Mouse (Mus musculus): ENCODE data around the gene Psmb3. TPM values are rescaled to one million over a fixed set of nuclear protein-coding genes. Genes with fewer than 3 reads are reported as not detected.

The Psmb3 gene
- total and polyA plus RNA-seq, 3 experiments: 135 to 273 (median 139) TPM

DNA sequence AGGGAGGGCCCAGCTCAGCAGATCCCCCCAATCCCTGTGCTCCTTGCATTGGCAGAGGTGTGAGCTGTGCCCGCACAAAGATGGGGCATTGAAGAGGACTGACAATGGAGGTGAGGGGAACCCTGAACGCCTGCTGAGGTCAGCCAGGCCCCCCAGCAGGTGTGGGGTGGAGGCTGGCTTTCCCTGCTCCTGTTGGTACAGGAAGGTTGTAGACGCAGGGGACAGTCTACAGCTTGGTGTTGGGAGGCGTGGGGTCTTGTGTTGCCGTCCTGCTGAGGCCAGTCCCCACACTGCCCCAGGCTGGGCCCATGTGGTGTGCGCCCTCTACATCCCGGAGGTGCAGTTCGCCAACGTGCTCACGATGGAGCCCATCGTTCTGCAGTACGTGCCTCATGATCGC, 37.8 kb upstream of the Psmb3 start:
- no peak overlapping the region for H3K27ac ChIP-seq
- 88% methylated on average over 13 of the region's 13 CpGs for WGBS
- no peak for DNase-seq
- H3K36me3 ChIP-seq (ENCODE audit: control insufficient read depth, insufficient read depth, low read length): no peaks in the 10 kb centered on the region
- H3K79me2 ChIP-seq (replicated peaks; ENCODE audit: control insufficient read depth, insufficient read depth, low read length): no peaks in the 10 kb centered on the region; the same call in 1 of the 2 replicates
- no peak overlapping the region for H3K9ac ChIP-seq (ENCODE audit: low read depth, low read length)
- no peaks in the 10 kb centered on the region for H3K27me3 ChIP-seq (ENCODE audit: control insufficient read depth, insufficient read depth, low read length)
- no peak for TF ChIP-seq EP300 (IDR thresholded peaks at IDR 0.05; ENCODE audit: insufficient read depth, low read depth, low read length)
- no peak for TF ChIP-seq POLR2A (IDR thresholded peaks at IDR 0.05; ENCODE audit: insufficient read depth, low read depth, low read length)
- TF ChIP-seq CTCF (IDR thresholded peaks at IDR 0.05): no peak
- intact Hi-C loops (cut with DNase I): no loop called here
- H3K4me3 ChIP-seq: no peak overlapping the region
- H3K4me1 ChIP-seq (ENCODE audit: control insufficient read depth, insufficient read depth, low read length): peaks cover 9% of the 10 kb centered on the region

DNA sequence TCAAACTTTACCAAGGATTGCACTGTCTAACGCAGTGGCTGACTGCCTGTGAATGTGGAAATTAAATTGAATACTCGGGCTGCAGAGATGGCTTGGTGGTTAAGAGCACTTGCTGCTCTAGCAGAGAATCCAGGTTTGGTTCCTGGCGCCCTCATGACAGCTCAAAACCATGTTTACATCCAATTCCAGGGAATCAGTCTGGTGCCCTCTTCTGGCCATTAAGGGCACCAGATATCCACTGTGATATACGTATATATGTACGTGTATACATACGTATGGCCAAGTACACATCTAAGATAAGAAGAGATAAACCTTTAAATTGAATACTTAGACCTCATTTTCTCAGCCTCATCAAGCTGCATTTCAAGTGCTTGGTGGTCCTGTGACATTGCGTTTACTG, 37.0 kb upstream of the Psmb3 start:
- intact Hi-C loops (cut with DNase I): no loop called here
- Histone ChIP-seq H3K4me3 (no peak overlapping the region), H3K9ac (ENCODE audit: low read depth, low read length) (no peak overlapping the region), H3K79me2 (replicated peaks; ENCODE audit: control insufficient read depth, insufficient read depth, low read length) (no peaks in the 10 kb centered on the region; the same call in 1 of the 2 replicates), H3K36me3 (ENCODE audit: control insufficient read depth, insufficient read depth, low read length) (no peaks in the 10 kb centered on the region), H3K27me3 (ENCODE audit: control insufficient read depth, insufficient read depth, low read length) (no peaks in the 10 kb centered on the region), H3K4me1 (ENCODE audit: control insufficient read depth, insufficient read depth, low read length) (peaks cover 6% of the 10 kb centered on the region), H3K27ac (no peak overlapping the region)
- TF ChIP-seq POLR2A (IDR thresholded peaks at IDR 0.05; ENCODE audit: insufficient read depth, low read depth, low read length) (no peak), EP300 (IDR thresholded peaks at IDR 0.05; ENCODE audit: insufficient read depth, low read depth, low read length) (no peak), CTCF (IDR thresholded peaks at IDR 0.05) (peak; percentile 66)
- 87% methylated on average over 7 of the region's 7 CpGs for WGBS
- no peak for DNase-seq

DNA sequence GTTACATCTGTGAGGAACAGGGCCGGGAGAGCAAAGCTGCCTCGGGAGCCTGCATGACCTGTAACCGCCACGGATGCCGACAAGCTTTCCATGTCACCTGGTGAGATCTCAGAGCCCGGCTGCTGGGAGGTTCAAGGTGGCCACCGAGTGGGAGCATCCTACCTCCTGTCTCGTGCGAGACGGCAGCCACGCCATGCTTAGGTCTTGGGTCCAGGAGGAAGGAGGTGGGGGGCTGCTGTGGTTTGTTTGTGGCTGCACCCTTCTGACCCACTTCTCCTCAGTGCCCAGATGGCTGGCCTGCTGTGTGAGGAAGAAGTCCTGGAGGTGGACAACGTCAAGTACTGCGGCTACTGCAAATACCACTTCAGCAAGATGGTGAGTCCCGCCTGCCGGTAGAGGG, 36.4 kb upstream of the Psmb3 start:
- H3K27ac ChIP-seq: no peak overlapping the region
- intact Hi-C loops (cut with DNase I): no loop called here
- no peaks in the 10 kb centered on the region; the same call in none of the 2 replicates for H3K79me2 ChIP-seq (replicated peaks; ENCODE audit: control insufficient read depth, insufficient read depth, low read length)
- no peak for DNase-seq
- WGBS: 88% methylated on average over 15 of the region's 15 CpGs
- H3K27me3 ChIP-seq (ENCODE audit: control insufficient read depth, insufficient read depth, low read length): no peaks in the 10 kb centered on the region
- TF ChIP-seq EP300 (IDR thresholded peaks at IDR 0.05; ENCODE audit: insufficient read depth, low read depth, low read length) (no peak), CTCF (IDR thresholded peaks at IDR 0.05) (no peak), POLR2A (IDR thresholded peaks at IDR 0.05; ENCODE audit: insufficient read depth, low read depth, low read length) (no peak)
- H3K4me1 ChIP-seq (ENCODE audit: control insufficient read depth, insufficient read depth, low read length): peaks cover 4% of the 10 kb centered on the region
- H3K9ac ChIP-seq (ENCODE audit: low read depth, low read length): no peak overlapping the region
- H3K4me3 ChIP-seq: no peak overlapping the region
- no peaks in the 10 kb centered on the region for H3K36me3 ChIP-seq (ENCODE audit: control insufficient read depth, insufficient read depth, low read length)

DNA sequence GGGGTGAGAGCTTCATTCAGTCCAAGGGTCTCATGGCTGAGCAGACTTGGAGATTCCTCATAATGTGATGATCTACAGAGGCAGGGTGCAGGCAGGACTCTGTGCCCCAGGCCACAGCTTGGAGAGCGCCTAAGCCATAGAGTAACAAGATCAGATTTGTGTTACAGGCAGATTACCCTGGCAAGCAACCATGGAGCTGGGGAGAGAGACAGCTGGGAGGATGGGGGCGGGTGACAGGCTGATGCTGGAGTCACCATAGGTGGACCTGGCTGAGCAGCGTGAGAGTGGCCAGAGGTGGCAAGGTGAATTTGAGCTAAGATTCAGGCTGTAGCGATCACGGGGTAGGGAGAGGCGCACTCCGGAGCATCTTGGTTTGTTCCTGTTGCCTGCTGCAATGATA, 35.0 kb upstream of the Psmb3 start:
- no peak for DNase-seq
- peaks cover 2% of the 10 kb centered on the region for H3K4me1 ChIP-seq (ENCODE audit: control insufficient read depth, insufficient read depth, low read length)
- H3K4me3 ChIP-seq: no peak overlapping the region
- no peaks in the 10 kb centered on the region for H3K27me3 ChIP-seq (ENCODE audit: control insufficient read depth, insufficient read depth, low read length)
- H3K79me2 ChIP-seq (replicated peaks; ENCODE audit: control insufficient read depth, insufficient read depth, low read length): no peaks in the 10 kb centered on the region; the same call in none of the 2 replicates
- H3K36me3 ChIP-seq (ENCODE audit: control insufficient read depth, insufficient read depth, low read length): no peaks in the 10 kb centered on the region
- intact Hi-C loops (cut with DNase I): no loop called here
- 90% methylated on average over 7 of the region's 7 CpGs for WGBS
- TF ChIP-seq CTCF (IDR thresholded peaks at IDR 0.05): no peak
- TF ChIP-seq POLR2A (IDR thresholded peaks at IDR 0.05; ENCODE audit: insufficient read depth, low read depth, low read length): no peak
- TF ChIP-seq EP300 (IDR thresholded peaks at IDR 0.05; ENCODE audit: insufficient read depth, low read depth, low read length): no peak
- H3K9ac ChIP-seq (ENCODE audit: low read depth, low read length): no peak overlapping the region
- H3K27ac ChIP-seq: no peak overlapping the region

DNA sequence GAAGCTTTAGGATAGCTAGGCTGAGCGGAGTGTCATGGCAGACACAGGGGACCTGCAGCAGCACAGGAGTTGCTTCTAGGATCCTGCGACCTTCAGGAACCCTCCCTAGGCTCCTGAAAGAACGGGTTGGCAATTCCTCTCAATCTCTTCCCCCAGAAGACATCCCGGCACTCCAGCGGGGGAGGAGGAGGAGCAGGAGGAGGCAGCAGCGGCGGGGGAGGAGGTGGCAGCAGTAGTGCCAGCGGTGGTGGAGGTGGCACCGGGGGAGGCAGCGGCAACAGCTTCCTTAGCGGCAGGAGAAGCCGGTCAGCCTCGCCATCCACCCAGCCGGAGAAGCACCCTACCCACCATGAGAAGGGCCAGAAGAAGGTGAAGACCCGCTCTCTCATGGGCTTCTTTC, 33.9 kb upstream of the Psmb3 start:
- DNase-seq: peak in 1 of 2 experiments; percentile 42
- 0 out of 2 replicates have a peak overlapping the region, but pooled peaks have one; percentile 11 for H3K4me3 ChIP-seq
- H3K27me3 ChIP-seq (ENCODE audit: control insufficient read depth, insufficient read depth, low read length): no peaks in the 10 kb centered on the region
- intact Hi-C loops (cut with DNase I): no loop called here
- peak overlapping the region; percentile 75 for H3K27ac ChIP-seq
- H3K36me3 ChIP-seq (ENCODE audit: control insufficient read depth, insufficient read depth, low read length): no peaks in the 10 kb centered on the region; the same call in 1 of the 2 replicates
- WGBS: 35% methylated on average over 15 of the region's 15 CpGs
- H3K79me2 ChIP-seq (replicated peaks; ENCODE audit: control insufficient read depth, insufficient read depth, low read length): no peaks in the 10 kb centered on the region; the same call in 1 of the 2 replicates
- TF ChIP-seq EP300 (IDR thresholded peaks at IDR 0.05; ENCODE audit: insufficient read depth, low read depth, low read length): no peak
- TF ChIP-seq POLR2A (IDR thresholded peaks at IDR 0.05; ENCODE audit: insufficient read depth, low read depth, low read length): no peak
- no peak for TF ChIP-seq CTCF (IDR thresholded peaks at IDR 0.05)
- H3K4me1 ChIP-seq (ENCODE audit: control insufficient read depth, insufficient read depth, low read length): peaks cover 2% of the 10 kb centered on the region
- H3K9ac ChIP-seq (ENCODE audit: low read depth, low read length): no peak overlapping the region

DNA sequence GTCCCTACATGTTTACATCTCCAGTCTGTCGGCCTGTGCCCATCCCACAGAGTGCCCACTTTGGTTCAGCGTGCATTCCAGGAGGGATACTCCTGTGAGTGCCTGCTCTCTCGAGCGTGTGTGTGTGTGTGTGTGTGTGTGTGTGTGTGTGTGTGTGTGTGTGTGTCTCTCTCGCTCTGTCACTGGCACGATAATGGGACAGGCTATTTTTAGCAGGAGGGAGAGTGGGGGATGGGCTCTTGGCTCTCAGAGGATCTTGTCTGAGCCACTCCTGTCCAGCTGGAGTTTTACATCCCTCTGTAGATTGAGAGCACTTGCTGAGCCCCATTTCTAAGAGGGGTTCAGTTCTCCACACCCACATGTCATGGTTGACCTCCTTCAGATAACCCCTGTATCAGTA, 33.4 kb upstream of the Psmb3 start:
- no peak for TF ChIP-seq CTCF (IDR thresholded peaks at IDR 0.05)
- peak; percentile 53; the same call in 1 of the 2 replicates for TF ChIP-seq EP300 (IDR thresholded peaks at IDR 0.05; ENCODE audit: insufficient read depth, low read depth, low read length)
- Histone ChIP-seq H3K27me3 (ENCODE audit: control insufficient read depth, insufficient read depth, low read length) (no peaks in the 10 kb centered on the region), H3K4me3 (no peak overlapping the region; the same call in 1 of the 2 replicates), H3K79me2 (replicated peaks; ENCODE audit: control insufficient read depth, insufficient read depth, low read length) (no peaks in the 10 kb centered on the region; the same call in 1 of the 2 replicates), H3K9ac (ENCODE audit: low read depth, low read length) (peak overlapping the region; percentile 16; the same call in 1 of the 2 replicates), H3K36me3 (ENCODE audit: control insufficient read depth, insufficient read depth, low read length) (no peaks in the 10 kb centered on the region; the same call in 1 of the 2 replicates), H3K4me1 (ENCODE audit: control insufficient read depth, insufficient read depth, low read length) (peaks cover 1% of the 10 kb centered on the region), H3K27ac (peak overlapping the region; percentile 75)
- WGBS: 13% methylated on average over 6 of the region's 6 CpGs
- DNase-seq: peak; percentile 62 to 79
- intact Hi-C loops (cut with DNase I): no loop called here
